Mouse (Mus musculus) brain, embryonic 14.5 days (tissue): ENCODE data around the gene Troap. TPM values are rescaled to one million over a fixed set of nuclear protein-coding genes. Genes with fewer than 3 reads are reported as not detected.

Experiments
- DNase-seq: peaks from one replicate; pipeline ENCODE4 v3.0.0-alpha.2; 2011; ENCODE audit warnings: low read depth
- CTCF ChIP-seq: fragments of 200-500 bp; IDR thresholded peaks from 2 replicates; pipeline ENCODE4 v1.5.1; 2012; ENCODE audit warnings: inconsistent platforms, mild to moderate bottlenecking, moderate library complexity, borderline replicate concordance; ENCODE audit not compliant: insufficient read depth, insufficient read length; ENCODE audit errors: extremely low read depth
- POLR2A ChIP-seq: fragments of 200-500 bp; IDR thresholded peaks from 2 replicates; pipeline ENCODE4 v1.6.1; 2012; ENCODE audit warnings: mild to moderate bottlenecking, inconsistent platforms, borderline replicate concordance; ENCODE audit not compliant: poor library complexity, insufficient read depth, insufficient read length, severe bottlenecking; ENCODE audit errors: extremely low read depth
- polyA plus RNA-seq: library from polyadenylated mRNA; depleted of rRNA; stranded (reverse); fragments of >200 nt; gene quantifications from 2 replicates; pipeline ENCODE4 v1.2.3, GENCODE M21; 2012

Gene Troap
- polyA plus RNA-seq, 1 experiment: 12.1 TPM

DNA sequence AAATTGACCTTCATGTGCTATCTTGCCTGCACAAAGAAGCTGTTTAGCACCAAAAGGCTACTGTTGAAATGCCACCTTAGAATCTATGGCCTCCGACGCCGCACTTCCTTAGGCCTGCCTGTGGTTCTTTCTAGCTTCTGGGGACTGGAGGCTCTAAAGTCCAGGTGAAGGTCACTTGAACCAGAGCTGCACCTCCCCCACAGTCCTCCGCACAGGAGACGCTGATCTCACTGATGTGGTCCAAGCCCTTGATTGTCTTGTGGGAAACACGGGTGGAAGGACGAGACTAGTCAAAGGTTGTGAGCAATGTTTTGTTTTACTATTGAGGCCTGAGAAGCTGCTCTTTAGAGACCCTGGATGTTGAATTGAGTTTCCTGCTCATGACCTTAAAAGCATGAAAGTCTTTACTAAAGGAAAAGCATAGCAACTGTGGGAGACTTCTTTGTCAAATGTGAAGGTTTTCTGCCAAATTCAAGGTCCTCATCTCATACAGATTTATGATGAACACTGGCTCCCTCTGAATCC, 41.6 kb upstream of the Troap start:
- DNase-seq: no peak
- no peak for TF ChIP-seq POLR2A
- TF ChIP-seq CTCF: no peak

DNA sequence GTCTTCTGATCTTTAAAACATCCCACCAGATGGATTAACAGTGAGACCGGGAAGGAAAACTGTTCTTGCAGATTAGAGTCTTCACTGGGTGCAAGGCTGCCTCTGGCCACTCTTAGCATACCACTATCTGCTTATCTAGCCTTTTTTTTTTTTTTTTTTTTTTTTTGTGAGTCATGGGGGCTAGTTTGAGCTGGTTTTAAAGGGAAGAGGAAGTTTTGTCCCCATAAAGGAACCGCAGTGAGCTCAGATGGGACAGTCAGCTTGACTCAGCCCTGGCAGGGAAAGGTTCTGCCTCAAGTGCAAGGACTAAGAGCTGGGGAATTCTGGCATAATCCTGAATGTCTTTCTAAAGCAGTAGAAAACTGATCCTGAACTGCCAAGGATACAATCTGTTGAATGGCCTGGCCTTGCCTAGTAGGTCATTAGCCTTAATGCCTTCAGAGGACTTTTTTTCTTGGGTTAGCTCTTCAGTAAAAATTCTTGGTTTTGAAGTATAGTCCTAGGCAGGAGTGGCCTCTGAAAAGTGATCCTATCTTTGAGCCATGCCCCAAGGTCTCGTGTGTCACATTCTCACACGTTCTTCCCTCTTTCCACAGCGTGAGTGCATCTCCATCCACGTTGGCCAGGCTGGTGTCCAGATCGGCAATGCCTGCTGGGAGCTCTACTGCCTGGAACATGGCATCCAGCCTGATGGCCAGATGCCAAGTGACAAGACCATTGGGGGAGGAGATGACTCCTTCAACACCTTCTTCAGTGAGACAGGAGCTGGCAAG, 40.7 kb upstream of the Troap start:
- DNase-seq: no peak
- TF ChIP-seq CTCF (no peak), POLR2A (no peak)

DNA sequence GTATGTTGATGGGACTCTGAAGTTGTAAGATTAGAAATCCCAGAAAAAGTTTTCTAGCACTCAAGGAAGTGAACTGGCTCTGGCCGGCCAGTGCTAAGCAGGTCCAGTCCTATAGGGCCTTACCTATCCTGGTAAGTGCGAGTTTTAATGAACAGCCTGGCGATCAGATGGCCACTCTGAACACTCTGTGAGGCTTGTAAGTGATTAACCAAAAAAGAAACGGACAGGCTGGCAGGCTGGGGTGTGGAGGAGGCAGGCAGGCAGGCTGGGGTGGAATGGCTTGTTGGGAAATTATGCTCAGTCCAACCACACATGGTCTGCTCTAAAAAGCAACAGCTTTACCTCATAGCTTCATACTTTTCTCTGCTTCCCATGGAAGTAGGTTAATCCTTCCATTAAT, 38.9 kb upstream of the Troap start:
- TF ChIP-seq CTCF (no peak), POLR2A (no peak)
- DNase-seq: no peak

DNA sequence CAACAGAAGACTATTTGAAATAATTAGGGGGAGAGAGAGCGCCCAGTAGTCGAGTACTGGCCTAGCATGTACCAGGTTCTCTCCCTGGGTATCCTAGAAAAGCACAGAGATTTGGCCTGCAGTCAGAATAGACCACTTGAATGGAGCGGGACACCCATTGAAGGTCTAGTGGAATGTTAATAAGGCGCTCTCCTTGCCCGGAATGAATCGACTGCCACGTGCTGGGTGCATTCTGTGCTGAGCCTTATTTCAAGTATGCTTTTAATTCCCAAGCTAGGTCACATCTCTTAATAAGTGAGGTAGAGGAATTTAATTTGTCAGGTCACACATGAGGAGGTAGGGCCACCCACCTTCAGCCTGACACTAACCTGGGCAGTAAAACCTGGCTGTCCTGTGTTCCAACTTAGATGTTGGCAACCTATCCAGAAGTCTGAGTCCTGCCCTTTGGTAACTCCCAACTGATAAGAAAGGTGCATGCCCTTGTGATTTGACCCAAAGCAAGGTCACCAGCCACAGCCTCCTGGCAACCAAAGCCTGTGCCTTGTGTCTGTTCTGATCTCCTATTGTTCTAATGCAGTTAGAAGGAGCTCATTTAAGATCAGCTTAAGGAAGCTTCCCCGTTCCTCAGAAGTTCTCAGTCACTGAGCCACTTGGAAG, 38.0 kb upstream of the Troap start:
- DNase-seq: no peak
- TF ChIP-seq POLR2A (no peak), CTCF (no peak)

DNA sequence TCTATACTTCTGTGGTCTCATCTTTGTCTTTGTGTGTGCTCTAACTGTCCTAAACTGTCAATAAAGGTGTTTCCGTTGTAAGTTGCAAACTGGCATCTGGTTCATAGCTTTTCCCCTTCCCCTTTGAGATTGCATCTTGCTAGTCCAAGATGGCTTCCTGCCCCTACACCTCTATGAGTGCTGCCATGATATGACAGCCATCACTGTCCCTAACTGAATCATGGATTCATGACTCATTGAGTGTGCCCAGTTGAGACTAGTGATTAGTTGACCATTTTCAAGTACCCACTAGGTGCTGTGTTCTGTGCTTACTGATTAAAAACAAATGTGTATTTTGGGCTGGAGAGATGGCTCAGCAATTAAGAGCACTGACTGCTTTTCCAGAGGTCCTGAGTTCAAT, 36.4 kb upstream of the Troap start:
- TF ChIP-seq POLR2A (no peak), CTCF (no peak)
- DNase-seq: no peak

DNA sequence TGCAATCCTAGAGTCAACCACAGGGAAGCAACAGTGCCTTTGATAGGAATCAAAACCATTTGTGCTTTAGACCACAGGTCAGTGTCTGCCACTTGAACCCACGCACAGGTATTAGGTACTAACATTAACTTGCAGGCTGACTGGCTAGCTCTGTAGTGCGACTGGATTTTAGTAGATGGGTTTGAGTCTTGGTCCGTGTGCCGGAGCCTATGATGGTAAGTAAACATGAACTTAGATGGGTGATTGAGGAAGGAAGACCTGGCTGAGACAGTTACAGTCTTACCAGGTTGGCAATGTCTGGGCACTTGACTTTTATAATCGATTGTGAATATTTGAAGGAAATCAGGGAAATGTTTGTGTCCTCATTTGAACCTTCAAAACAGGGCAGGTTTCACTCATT, 35.6 kb upstream of the Troap start:
- no peak for DNase-seq
- TF ChIP-seq POLR2A: no peak
- TF ChIP-seq CTCF: no peak

DNA sequence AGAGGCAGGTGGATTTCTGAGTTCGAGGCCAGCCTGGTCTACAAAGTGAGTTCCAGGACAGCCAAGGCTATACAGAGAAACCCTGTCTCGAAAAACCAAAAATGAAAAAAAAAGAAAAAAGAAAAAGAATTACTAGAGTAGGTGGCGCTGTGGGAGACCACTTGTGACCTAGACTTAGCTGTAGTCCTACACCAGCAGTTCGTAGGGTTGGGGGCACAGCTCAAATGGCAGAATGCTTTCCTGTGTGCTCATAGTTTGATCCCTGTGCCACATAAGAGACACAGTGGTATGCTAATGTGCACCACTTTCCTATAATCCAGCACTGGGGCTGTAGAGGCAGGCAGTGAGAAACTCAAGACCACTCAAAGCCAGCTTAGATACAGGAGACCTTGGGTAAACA, 35.1 kb upstream of the Troap start:
- no peak for DNase-seq
- no peak for TF ChIP-seq CTCF
- no peak for TF ChIP-seq POLR2A

DNA sequence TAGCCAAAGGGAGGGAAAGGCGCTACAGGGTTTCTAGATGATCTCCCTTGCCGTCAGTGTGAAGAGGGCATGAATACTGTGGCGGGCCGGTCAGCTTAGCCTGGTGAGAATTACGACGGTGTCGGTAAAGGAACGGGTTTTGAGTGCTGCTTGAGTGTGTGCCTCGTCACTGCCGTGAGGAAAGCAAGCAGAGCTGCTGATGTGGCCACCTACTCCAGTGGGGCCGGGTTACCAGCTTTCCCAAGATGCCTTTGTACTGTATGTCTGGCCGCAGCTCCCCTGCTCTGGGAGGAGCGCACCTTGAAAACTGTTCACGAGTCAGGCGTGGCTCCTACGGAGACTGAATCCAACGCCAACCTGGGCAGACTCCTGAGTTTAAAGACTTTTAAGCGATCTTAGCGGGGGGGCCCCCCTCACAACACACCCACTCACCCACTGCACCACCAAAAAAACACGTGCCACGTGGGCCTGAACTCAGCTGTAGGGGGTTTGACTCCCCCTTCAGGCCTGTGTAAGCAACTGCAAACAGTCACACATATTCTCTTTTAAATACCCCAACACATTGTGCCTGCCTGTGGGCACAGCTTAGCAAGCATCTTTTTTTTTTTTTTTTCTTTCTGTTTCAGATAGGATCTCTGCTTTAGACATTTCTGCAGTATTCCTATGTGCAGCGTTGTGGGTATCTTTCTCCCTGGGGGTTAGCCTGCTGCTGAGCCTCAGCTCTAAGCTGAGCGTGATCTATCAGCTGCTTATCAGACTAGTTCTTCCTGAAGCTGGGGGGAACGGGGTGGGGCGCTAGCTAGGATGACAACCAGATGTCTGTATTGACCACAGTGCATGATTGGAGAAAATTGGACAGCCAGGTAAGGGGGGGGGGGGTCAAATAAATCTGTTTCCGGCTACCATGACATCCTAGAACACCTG, 34.1 kb upstream of the Troap start:
- TF ChIP-seq POLR2A (no peak), CTCF (no peak)
- DNase-seq: no peak

DNA sequence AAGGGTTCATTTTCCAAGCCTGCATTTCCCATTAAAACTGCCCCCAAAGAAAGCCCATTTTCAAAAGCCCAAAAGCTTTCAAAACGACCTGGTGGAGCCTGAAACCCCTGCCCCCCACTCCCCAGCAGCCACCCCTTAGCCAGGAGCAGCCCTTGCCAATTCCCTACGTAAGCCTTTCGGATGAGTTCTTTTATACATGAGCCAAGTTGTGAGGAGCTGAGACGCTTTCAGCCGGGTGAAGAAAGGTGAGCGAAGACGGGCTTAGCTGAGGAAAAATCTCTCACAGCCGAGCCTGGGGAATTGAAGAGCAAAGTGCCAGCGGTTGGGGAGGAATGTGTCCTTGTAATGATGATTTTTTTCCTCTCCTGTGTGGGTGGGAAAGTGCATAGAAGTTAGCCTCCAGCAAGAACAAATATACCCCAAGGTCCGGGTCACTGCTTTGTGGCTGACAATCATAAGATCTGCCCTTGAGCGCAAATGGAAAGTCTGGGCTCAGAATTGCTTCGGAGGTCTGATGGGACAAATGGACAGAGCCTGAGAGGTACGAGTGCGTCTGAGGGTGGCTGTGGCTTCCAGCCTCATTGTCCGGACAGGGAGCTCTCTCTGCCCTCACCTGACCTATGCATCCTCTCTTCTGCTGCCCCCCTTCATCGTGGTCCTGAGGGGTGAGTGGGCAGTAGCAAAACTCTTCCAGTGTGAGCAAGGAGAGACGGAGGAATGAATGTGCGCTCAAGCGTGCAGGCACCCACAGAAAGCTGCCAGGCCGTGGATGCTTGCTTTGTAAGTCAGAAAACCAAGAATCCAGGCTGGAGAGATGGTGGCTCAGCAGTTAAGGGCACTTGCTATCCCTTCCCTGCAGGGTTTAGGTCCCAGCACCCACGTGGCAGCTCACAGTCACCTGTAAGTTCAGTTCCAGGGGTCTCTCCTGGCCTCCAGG, 33.2 kb upstream of the Troap start:
- peak; percentile 85 for DNase-seq
- TF ChIP-seq CTCF: no peak
- TF ChIP-seq POLR2A: no peak

DNA sequence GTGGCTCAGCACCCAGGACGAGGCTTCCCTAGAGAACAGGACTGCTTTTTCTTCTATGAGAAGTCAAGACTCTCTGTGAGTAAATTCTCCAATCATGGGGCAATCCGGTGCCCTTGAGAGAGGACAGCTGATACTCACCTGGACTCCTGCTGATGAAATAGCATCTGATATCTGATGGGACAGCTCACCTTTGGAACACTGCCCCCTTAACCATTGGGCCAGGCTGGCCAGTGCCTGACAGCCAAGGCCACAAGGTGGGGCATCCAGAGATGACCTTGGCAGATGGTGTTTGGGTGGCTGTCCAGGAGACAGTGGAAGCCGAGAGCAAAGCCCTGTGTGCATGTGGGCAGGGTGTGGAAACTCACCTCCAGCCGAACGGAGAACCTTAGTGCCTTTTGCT, 32.0 kb upstream of the Troap start:
- DNase-seq: no peak
- no peak for TF ChIP-seq CTCF
